Mouse (Mus musculus) neural tube, embryonic 11.5 days (tissue): ENCODE measurements at regions not wholly inside any gene's neighbourhood (a gene's known extent, or its start where the extent isn't known, plus 50 kb on each side); places are given as distances from the start of the nearest gene placed in this dataset.

Source experiments
- ATAC-seq: fragments of 200-750 bp; cut with Nextera tagmentation; 2 replicates; pipeline ENCODE4 v1.8.0; 2017; ENCODE audit warnings: moderate number of reproducible peaks, mild to moderate bottlenecking, moderate TSS enrichment, moderate library complexity; ENCODE audit not compliant: insufficient read depth, low FRiP score, low TSS enrichment
- DNase-seq: peaks from one replicate; pipeline ENCODE4 v3.0.0-alpha.2; 2015; ENCODE audit warnings: low spot score
- H3K27ac ChIP-seq: fragments of 300-500 bp; sonication (generic); 2 replicates; pipeline ENCODE4 v1.5.1; 2014; ENCODE audit warnings: low read depth, mild to moderate bottlenecking, low read length
- H3K27me3 ChIP-seq: fragments of 300-500 bp; sonication (generic); 2 replicates; pipeline ENCODE4 v1.6.1; 2014; ENCODE audit warnings: mild to moderate bottlenecking, low read length, mixed read lengths; ENCODE audit not compliant: control insufficient read depth, insufficient read depth
- H3K36me3 ChIP-seq: fragments of 300-500 bp; sonication (generic); 2 replicates; pipeline ENCODE4 v1.6.1; 2014; ENCODE audit warnings: mild to moderate bottlenecking, low read length, moderate library complexity, mixed read lengths; ENCODE audit not compliant: control insufficient read depth, insufficient read depth
- H3K4me1 ChIP-seq: fragments of 300-500 bp; sonication (generic); 2 replicates; pipeline ENCODE4 v1.6.1; 2014; ENCODE audit warnings: low read length, mixed read lengths; ENCODE audit not compliant: control insufficient read depth, insufficient read depth
- H3K4me2 ChIP-seq: fragments of 300-500 bp; sonication (generic); 2 replicates; pipeline ENCODE4 v1.6.1; 2014; ENCODE audit warnings: low read depth, mild to moderate bottlenecking, moderate library complexity
- H3K4me3 ChIP-seq: fragments of 300-500 bp; sonication (generic); 2 replicates; pipeline ENCODE4 v1.5.1; 2014; ENCODE audit warnings: low read depth, low read length
- H3K9ac ChIP-seq: fragments of 300-500 bp; sonication (generic); 2 replicates; pipeline ENCODE4 v1.6.1; 2014; ENCODE audit warnings: mild to moderate bottlenecking, low read length
- H3K9me3 ChIP-seq: fragments of 300-500 bp; sonication (generic); 2 replicates; pipeline ENCODE4 v1.6.1; 2016; ENCODE audit warnings: low read length; ENCODE audit not compliant: control insufficient read depth
- WGBS: fragments of 180-500 bp; shearing (Covaris S2); extraction: QIAGEN DNeasy Blood & Tissue Kit; methylation state at CpG from one replicate; pipeline ENCODE4 v1.1.7; 2014; 5-methylcytosine and 5-hydroxymethylcytosine counted together

DNA sequence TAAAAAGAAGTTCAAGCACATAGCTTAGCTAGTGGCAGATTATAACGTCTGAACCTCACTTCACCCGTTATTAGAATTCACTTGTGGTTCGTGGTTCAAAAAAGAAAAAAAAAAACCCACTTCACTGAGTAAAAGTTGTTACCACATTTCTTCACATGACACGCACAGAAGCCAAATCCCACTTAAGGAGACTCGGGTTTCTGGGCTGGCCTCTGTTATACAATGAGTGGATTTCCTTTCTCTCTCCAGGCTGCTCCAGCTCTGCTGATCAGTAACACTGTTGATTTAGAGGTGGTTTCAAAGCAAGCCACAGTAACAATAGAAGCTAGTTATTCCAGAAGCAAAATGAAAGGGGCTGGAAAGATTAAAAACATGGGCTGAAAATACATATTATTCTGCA is 147.4 kb downstream of the Rnd3 start:
- H3K27ac ChIP-seq = no peak overlapping the region
- no peak overlapping the region for H3K4me3 ChIP-seq
- no peak overlapping the region for H3K4me2 ChIP-seq
- no peaks in the 10 kb centered on the region for H3K27me3 ChIP-seq
- no peaks in the 10 kb centered on the region for H3K4me1 ChIP-seq
- H3K36me3 ChIP-seq = no peaks in the 10 kb centered on the region
- DNase-seq = no peak
- H3K9ac ChIP-seq = no peak overlapping the region
- H3K9me3 ChIP-seq = no peaks in the 10 kb centered on the region
- ATAC-seq = no peak
- WGBS = 68% methylated on average over 5 of the region's 5 CpGs

DNA sequence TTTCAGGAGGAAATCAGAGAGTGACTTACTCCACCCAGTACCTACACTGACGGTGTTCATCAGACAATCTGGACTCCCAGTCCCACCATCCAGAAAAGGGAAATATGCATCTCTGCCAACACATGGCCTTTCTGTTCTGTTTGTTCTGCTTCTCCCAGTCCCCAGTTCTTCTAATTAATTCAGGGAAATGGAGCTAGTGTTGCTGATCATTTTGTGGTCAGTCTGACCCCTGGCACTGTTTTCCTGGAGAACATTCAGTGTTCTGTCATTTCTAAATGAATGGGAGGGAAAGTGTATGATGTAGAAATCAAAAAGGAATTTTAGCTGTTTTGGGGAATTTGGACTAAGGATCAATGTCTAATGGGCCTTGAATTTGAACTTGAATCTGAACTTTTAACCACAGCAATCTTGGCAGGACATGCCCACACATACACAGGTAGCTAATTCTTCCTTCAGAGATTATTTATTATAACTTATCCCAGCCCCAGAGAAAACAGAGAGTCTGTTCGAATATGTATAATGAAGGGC is 165.0 kb downstream of the Rnd3 start:
- no peaks in the 10 kb centered on the region for H3K36me3 ChIP-seq
- no peak for ATAC-seq
- no peaks in the 10 kb centered on the region for H3K9me3 ChIP-seq
- H3K4me1 ChIP-seq = no peaks in the 10 kb centered on the region
- no peaks in the 10 kb centered on the region for H3K27me3 ChIP-seq
- H3K27ac ChIP-seq = no peak overlapping the region
- no peak overlapping the region for H3K4me3 ChIP-seq
- no peak overlapping the region for H3K9ac ChIP-seq
- DNase-seq = no peak
- WGBS = 87% methylated on average over 2 of the region's 2 CpGs
- no peak overlapping the region for H3K4me2 ChIP-seq

DNA sequence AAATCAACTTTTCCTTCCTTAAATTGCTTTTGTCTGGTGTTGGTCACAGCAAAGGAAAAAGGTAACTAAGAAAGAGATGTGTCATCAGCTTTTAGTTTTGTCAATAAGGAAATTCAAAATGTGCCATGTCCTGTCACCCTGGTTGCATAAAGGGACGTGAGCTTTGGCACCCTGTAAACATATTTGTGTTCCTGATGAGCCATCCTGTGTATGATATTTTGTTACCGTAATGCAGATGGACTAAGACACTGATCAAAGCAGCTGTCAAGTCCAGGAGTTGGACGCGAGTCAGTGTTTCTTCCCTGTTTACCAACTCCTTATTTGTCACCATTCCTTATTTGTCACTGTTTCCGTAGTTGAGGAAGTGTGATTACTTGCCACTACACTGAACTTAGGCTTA is 166.3 kb downstream of the Rnd3 start:
- Histone ChIP-seq H3K27me3 (no peaks in the 10 kb centered on the region), H3K4me1 (no peaks in the 10 kb centered on the region), H3K27ac (no peak overlapping the region), H3K4me2 (no peak overlapping the region), H3K36me3 (no peaks in the 10 kb centered on the region), H3K9me3 (no peaks in the 10 kb centered on the region), H3K9ac (no peak overlapping the region), H3K4me3 (no peak overlapping the region)
- DNase-seq (no peak), ATAC-seq (no peak)
- 91% methylated on average over 5 of the region's 5 CpGs for WGBS

DNA sequence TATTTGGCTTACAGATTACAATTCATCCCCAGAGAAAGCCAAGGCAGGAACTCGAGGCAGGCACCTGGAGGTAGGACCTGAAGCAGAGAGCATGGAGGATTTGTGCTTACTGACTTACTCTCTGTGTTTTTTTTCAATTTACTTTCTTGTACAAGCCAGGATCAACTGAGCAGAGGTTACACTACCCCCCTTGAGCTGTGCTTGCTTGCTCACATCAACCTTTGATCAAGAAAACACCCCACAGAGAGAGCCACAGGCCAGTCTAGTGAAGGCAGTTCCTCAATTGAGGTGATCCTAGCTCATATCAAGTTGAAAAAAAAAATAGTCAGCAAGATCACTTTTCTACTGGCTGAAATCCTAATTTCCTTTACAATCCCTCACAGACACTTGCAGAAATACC is 170.6 kb downstream of the Rnd3 start:
- Histone ChIP-seq H3K4me1 (no peaks in the 10 kb centered on the region), H3K27me3 (no peaks in the 10 kb centered on the region), H3K36me3 (no peaks in the 10 kb centered on the region), H3K9me3 (no peaks in the 10 kb centered on the region), H3K4me3 (no peak overlapping the region), H3K27ac (no peak overlapping the region), H3K9ac (no peak overlapping the region), H3K4me2 (no peak overlapping the region)
- ATAC-seq (no peak), DNase-seq (no peak)
- WGBS = 79% methylated on average over 1 of the region's 1 CpGs

DNA sequence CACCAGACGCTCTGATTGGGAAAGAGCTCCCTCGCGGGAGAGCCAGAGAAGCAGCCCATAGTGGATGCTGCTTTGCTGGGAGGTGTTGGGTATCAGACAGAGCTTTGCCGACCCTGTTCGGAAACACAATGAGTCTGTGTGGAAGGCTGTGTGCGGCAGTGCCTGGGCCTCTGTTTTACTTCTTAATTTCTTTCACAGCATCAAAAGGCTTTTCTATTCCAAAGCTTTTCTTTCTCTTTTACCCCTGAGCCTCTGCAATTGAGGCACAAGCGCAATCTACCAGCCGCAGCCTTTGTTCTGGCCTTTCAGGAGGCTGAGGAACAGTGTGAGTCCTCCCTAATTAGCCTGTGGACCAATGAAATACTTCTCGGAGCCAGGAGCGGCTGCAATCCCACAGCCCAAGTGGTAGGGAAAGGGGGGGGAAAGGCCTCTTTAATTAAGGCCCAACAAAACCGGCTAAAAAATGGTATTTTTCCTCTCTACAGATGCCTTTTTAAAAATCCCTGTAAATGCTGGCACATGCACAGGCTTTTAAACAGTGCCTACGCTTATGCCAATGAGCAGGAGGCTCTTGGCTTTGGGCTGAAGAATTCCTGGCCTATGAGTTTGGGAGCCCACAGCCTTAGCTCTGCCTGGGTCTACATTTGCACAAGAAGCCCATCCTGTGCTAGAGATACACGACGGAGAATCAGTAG is 177.6 kb downstream of the Rnd3 start:
- peak overlapping the region; percentile 57 for H3K9ac ChIP-seq

DNA sequence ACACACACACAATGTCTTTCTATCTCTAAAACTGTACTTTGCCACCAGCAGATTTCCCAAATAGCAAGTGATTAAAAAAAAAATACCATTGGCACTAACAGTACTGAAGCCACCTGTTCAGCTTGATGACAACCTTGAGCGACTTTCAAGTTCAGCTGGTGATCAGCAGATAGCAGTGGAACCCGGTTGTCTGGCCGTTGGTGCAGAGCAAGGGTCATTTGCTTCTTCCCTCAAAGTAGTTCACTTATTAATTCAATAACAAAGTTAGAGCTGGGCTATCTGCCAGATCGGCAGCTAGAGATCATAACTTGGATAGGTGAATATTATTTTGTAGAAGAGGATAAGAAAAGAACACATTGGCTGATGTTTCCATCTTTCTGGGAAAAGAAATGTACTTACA is 180.5 kb downstream of the Rnd3 start:
- Histone ChIP-seq H3K27me3 (no peaks in the 10 kb centered on the region), H3K4me2 (no peak overlapping the region), H3K27ac (no peak overlapping the region), H3K4me3 (no peak overlapping the region), H3K36me3 (no peaks in the 10 kb centered on the region), H3K9ac (no peak overlapping the region), H3K9me3 (no peaks in the 10 kb centered on the region), H3K4me1 (no peaks in the 10 kb centered on the region)
- 88% methylated on average over 4 of the region's 4 CpGs for WGBS
- ATAC-seq (no peak), DNase-seq (no peak)

More for the DNA sequence above, 177.6 kb downstream of the Rnd3 start:
- Histone ChIP-seq H3K4me2 (peak overlapping the region; percentile 35), H3K27me3 (no peaks in the 10 kb centered on the region), H3K4me3 (no peak overlapping the region), H3K27ac (peak overlapping the region; percentile 75), H3K9me3 (no peaks in the 10 kb centered on the region), H3K36me3 (no peaks in the 10 kb centered on the region), H3K4me1 (no peaks in the 10 kb centered on the region)
- 4% methylated on average over 14 of the region's 14 CpGs for WGBS
- DNase-seq (peak; percentile 78), ATAC-seq (peak; percentile 93)

DNA sequence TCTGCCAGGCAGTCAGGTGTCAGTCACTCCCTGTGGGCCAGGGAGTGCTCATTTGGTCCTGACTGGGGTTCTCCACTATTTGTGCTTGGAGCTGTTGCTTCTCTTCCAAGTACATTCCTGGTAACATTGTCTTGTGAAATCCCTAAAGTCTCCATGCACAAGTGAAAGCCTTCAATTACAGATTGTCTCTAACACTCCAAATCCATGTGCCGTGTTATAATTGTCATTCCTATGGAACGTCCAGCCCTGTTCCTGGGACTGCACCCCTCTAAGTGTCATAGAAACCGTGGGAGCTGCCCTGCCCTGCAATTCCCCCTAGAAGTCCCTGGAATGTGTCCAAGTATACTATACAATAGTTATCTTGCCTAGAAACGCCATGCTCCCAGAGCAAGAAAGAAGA is 181.1 kb downstream of the Rnd3 start:
- Histone ChIP-seq H3K4me3 (no peak overlapping the region), H3K4me2 (no peak overlapping the region), H3K27ac (no peak overlapping the region), H3K9me3 (no peaks in the 10 kb centered on the region), H3K36me3 (no peaks in the 10 kb centered on the region), H3K9ac (no peak overlapping the region), H3K27me3 (no peaks in the 10 kb centered on the region), H3K4me1 (no peaks in the 10 kb centered on the region)
- WGBS = 67% methylated on average over 4 of the region's 4 CpGs
- no peak for ATAC-seq
- no peak for DNase-seq

DNA sequence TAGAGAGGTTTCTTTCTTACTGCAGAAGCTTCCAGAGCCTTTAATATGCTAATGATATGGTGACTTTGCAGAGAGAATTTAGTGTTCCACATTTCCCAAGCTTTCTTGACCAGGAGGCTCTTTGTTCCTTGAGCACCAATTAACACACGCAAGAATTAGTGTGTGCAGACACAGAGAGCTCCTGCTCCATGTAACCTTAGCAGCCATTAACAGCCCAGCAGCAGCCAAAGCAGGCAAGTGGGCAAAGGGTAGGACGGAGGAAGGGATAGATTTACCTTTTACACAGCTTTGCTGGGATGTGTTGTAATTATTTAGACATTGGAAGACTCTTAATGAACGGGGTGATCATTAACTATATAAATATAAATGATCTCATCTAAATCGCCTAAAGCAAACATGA is 181.8 kb downstream of the Rnd3 start:
- Histone ChIP-seq H3K36me3 (no peaks in the 10 kb centered on the region), H3K4me2 (no peak overlapping the region), H3K9me3 (no peaks in the 10 kb centered on the region), H3K27ac (no peak overlapping the region), H3K9ac (no peak overlapping the region), H3K4me3 (no peak overlapping the region), H3K27me3 (no peaks in the 10 kb centered on the region), H3K4me1 (no peaks in the 10 kb centered on the region)
- WGBS = 62% methylated on average over 4 of the region's 4 CpGs
- no peak for DNase-seq
- no peak for ATAC-seq

DNA sequence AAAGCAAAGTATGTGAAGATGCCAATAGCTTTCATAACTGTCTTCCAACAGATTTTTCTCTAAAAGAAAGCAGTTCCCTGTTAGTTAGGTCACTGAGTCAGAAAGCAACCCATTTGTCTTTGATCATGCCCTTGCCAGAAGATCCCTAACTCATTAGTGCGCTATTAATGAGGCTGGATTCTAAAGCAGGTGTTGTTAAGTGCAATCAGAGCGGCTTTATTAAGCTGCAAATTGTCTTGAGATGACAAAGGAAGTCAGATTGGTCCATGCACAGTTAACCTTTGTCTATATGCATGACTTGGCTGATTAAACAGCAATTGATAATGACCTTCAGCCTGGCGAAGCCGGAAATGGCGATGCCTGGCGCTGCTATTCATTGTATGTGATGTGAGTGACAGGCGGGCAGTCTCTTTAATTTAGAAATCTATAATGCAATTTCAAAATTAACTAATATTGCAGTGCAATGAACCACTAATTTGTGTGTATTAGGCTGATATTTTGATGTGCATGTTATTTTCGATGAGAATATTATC is 183.4 kb downstream of the Rnd3 start:
- Histone ChIP-seq H3K9ac (no peak overlapping the region), H3K4me3 (no peak overlapping the region), H3K4me1 (no peaks in the 10 kb centered on the region), H3K27ac (no peak overlapping the region), H3K9me3 (no peaks in the 10 kb centered on the region), H3K27me3 (no peaks in the 10 kb centered on the region), H3K4me2 (no peak overlapping the region), H3K36me3 (no peaks in the 10 kb centered on the region)
- no peak for ATAC-seq
- WGBS = 73% methylated on average over 8 of the region's 8 CpGs
- no peak for DNase-seq
